Comparison of ENCODE assay signal across 8 mouse cellular contexts in genomic region chr9:57130577-57131433, GRCm38 (mm10). TPM values are rescaled to one million over a fixed set of nuclear protein-coding genes. Genes with fewer than 3 reads are reported as not detected.
DNase-seq lines count a peak whose midpoint lies in the region; ATAC-seq lines count a peak whose summit lies in the region.

Gene Man2c1 (plus strand): TSS chr9:57130690.

- peak; percentile 97 for DNase-seq in R1 (ENCODE audit: low read depth, low spot score)
- DNase-seq in cerebellum, postnatal 25 days: peak; percentile 92 to 98
- peak; percentile 87 to 89 for DNase-seq in frontal cortex, postnatal 25 days (ENCODE audit: low spot score in 2 of 2)
- DNase-seq in hindbrain, embryonic 14.5 days (ENCODE audit: low spot score): peak; percentile 94
- DNase-seq in layer of hippocampus, postnatal 36 days: peak; percentile 88 to 91
- peak; percentile 98 for DNase-seq in lung, postnatal 36 days
- DNase-seq in retina, postnatal 1 day: peak; percentile 96
- peak; percentile 87 for DNase-seq in urinary bladder, adult 18-20 months (ENCODE audit: low spot score in 2 of 2)

- H3K9ac ChIP-seq in hindbrain, embryonic 14.5 days: peak within 1 kb of the TSS; percentile 82

- H3K4me1 ChIP-seq in hindbrain, embryonic 14.5 days (replicated peaks; ENCODE audit: control insufficient read depth, insufficient read depth, low read length): peaks cover 14% of the 10 kb centered on the region

- ATAC-seq in hindbrain, embryonic 14.5 days (ENCODE audit: low FRiP score): peak; percentile 91

- H3K4me2 ChIP-seq in hindbrain, embryonic 14.5 days (replicated peaks): peak within 1 kb of the TSS; percentile 90

- no peaks in the 10 kb centered on the region for H3K9me3 ChIP-seq in hindbrain, embryonic 14.5 days (ENCODE audit: control insufficient read depth, low read length)

- peak within 1 kb of the TSS; percentile 94 for H3K27ac ChIP-seq in hindbrain, embryonic 14.5 days

- WGBS in hindbrain, embryonic 14.5 days: under 1% methylated on average over 58 of the region's 58 CpGs

- peak within 1 kb of the TSS; percentile 89 for H3K4me3 ChIP-seq in hindbrain, embryonic 14.5 days (replicated peaks; ENCODE audit: low read length)

- peaks cover 47% of the 10 kb centered on the region for H3K36me3 ChIP-seq in hindbrain, embryonic 14.5 days (replicated peaks; ENCODE audit: control insufficient read depth, insufficient read depth)

- H3K27me3 ChIP-seq in hindbrain, embryonic 14.5 days (ENCODE audit: control insufficient read depth, insufficient read depth, low read length): no peaks in the 10 kb centered on the region

RNA-seq across cellular contexts. Expression of gene Man2c1, which starts in this region (rescaled TPM):
- 44.3 and 47.9 TPM in 2 replicates for polyA plus RNA-seq in hindbrain, embryonic 14.5 days (2014; fragmentation: Nextera tagmentation; extraction: Ambion mirVana)
- 100 to 1,000 TPM; 145 to 168 TPM for total RNA-seq in layer of hippocampus, postnatal 36 days (2021)

Comparison
In these comparisons a context has a peak if more than half of its experiments do, and no peak if none do; other contexts are left out.
1. Peak in every context shown above with its lines: DNase-seq, ATAC-seq, H3K4me3 ChIP-seq and H3K27ac ChIP-seq.